Mouse (Mus musculus): Measurements from ENCODE around the gene Prrc2c.
"Not testable (repeated sequence)": the region's sequence is repeated elsewhere in the genome, so short reads cannot be mapped to it uniquely, and the experiment has no call there.

The Prrc2c gene

GRCm38 (mm10) chr1:162700389-162701066, 39.8 kb downstream of the Prrc2c start:
- in situ Hi-C loops (cut with MboI; ENCODE audit: unreplicated experiment in 2 of 2): loop anchor here (10.0 to 25.0 kb wide), 5 partner anchors 863 to 1746 kb away; partner anchors contain the start of gene Scyl3 (in 1 of the 2)

GRCm38 (mm10) chr1:162697866-162698265, 42.5 kb downstream of the Prrc2c start:
- in situ Hi-C loops (cut with MboI; ENCODE audit: unreplicated experiment in 2 of 2): loop anchor here in 1 of 2 experiments (10.0 kb wide), 1 partner anchor 1247 kb away; no protein-coding TSS in a partner anchor

- in situ Hi-C loops (cut with MboI; ENCODE audit: unreplicated experiment in 2 of 2): loop anchor here in 1 of 2 experiments (10.0 kb wide), 1 partner anchor 1251 kb away; no protein-coding TSS in a partner anchor
Measured at GRCm38 (mm10) chr1:162693721-162694120, 46.6 kb downstream of the Prrc2c start.

GRCm38 (mm10) chr1:162665486-162666174, 74.7 kb downstream of the Prrc2c start:
- in situ Hi-C loops (cut with MboI; ENCODE audit: unreplicated experiment in 2 of 2): loop anchor here (10.0 to 25.0 kb wide), 4 partner anchors 301 to 691 kb away; partner anchors contain the start of gene 4930558K02Rik (in 1 of the 2)

GRCm38 (mm10) chr1:162664826-162665475, 75.4 kb downstream of the Prrc2c start:
- in situ Hi-C loops (cut with MboI; ENCODE audit: unreplicated experiment in 2 of 2): loop anchor here (5.0 to 25.0 kb wide), 5 partner anchors 113 to 690 kb away; partner anchors contain the start of gene 4930558K02Rik (in 1 of the 2)

GRCm38 (mm10) chr1:162660276-162660860, 80.0 kb downstream of the Prrc2c start:
- in situ Hi-C loops (cut with MboI; ENCODE audit: unreplicated experiment in 2 of 2): loop anchor here (5.0 to 25.0 kb wide), 5 partner anchors 108 to 686 kb away; partner anchors contain the start of gene 4930558K02Rik (in 1 of the 2)

GRCm38 (mm10) chr1:162658119-162658518, 82.2 kb downstream of the Prrc2c start, which contains the start of gene Myocos:
Gene Myocos, minus strand, starts transcription at chr1:162658219.
- in situ Hi-C loops (cut with MboI; ENCODE audit: unreplicated experiment in 2 of 2): loop anchor here in 1 of 2 experiments (25.0 kb wide), 1 partner anchor 296 kb away; no protein-coding TSS in a partner anchor

GRCm38 (mm10) chr1:162648416-162648815, 91.9 kb downstream of the Prrc2c start:
- in situ Hi-C loops (cut with MboI; ENCODE audit: unreplicated experiment in 2 of 2): no loop called here

GRCm38 (mm10) chr1:162646083-162646686, 94.2 kb downstream of the Prrc2c start:
- in situ Hi-C loops (cut with MboI; ENCODE audit: unreplicated experiment in 2 of 2): no loop called here

GRCm38 (mm10) chr1:162643752-162644151, 96.6 kb downstream of the Prrc2c start:
- in situ Hi-C loops (cut with MboI; ENCODE audit: unreplicated experiment in 2 of 2): no loop called here

GRCm38 (mm10) chr1:162642591-162642990, 97.8 kb downstream of the Prrc2c start:
- in situ Hi-C loops (cut with MboI; ENCODE audit: unreplicated experiment in 2 of 2): no loop called here

GRCm38 (mm10) chr1:162639861-162640260, 100.5 kb downstream of the Prrc2c start:
- in situ Hi-C loops (cut with MboI; ENCODE audit: unreplicated experiment in 2 of 2): no loop called here

GRCm38 (mm10) chr1:162639051-162639750, 101.2 kb downstream of the Prrc2c start, which contains the start of gene Myoc:
Gene Myoc, plus strand, starts transcription at chr1:162639155.
- in situ Hi-C loops (cut with MboI; ENCODE audit: unreplicated experiment in 2 of 2): no loop called here

GRCm38 (mm10) chr1:162638535-162638934, 101.8 kb downstream of the Prrc2c start:
- in situ Hi-C loops (cut with MboI; ENCODE audit: unreplicated experiment in 2 of 2): no loop called here

GRCm38 (mm10) chr1:162636516-162636915, 103.8 kb downstream of the Prrc2c start:
- in situ Hi-C loops (cut with MboI; ENCODE audit: unreplicated experiment in 2 of 2): no loop called here

- in situ Hi-C loops (cut with MboI; ENCODE audit: unreplicated experiment in 2 of 2): not testable (repeated sequence)
Measured at GRCm38 (mm10) chr1:162635291-162635931, 104.9 kb downstream of the Prrc2c start.

- in situ Hi-C loops (cut with MboI; ENCODE audit: unreplicated experiment in 2 of 2): not testable (repeated sequence)
Measured at GRCm38 (mm10) chr1:162628326-162628725, 112.0 kb downstream of the Prrc2c start.

GRCm38 (mm10) chr1:162627821-162628220, 112.5 kb downstream of the Prrc2c start:
- in situ Hi-C loops (cut with MboI; ENCODE audit: unreplicated experiment in 2 of 2): not testable (repeated sequence)

GRCm38 (mm10) chr1:162625229-162625628, 115.1 kb downstream of the Prrc2c start:
- in situ Hi-C loops (cut with MboI; ENCODE audit: unreplicated experiment in 2 of 2): no loop called here
